Mouse (Mus musculus): ENCODE results near the gene Lcn3. TPM values are rescaled to one million over a fixed set of nuclear protein-coding genes. Genes with fewer than 3 reads are reported as not detected.
"Not testable (repeated sequence)": the region's sequence is repeated elsewhere in the genome, so short reads cannot be mapped to it uniquely, and the experiment has no call there.

The Lcn3 gene
- polyA plus RNA-seq (2014; fragmentation: Nextera tagmentation; extraction: Ambion mirVana) = not detected in 2 replicates

DNA sequence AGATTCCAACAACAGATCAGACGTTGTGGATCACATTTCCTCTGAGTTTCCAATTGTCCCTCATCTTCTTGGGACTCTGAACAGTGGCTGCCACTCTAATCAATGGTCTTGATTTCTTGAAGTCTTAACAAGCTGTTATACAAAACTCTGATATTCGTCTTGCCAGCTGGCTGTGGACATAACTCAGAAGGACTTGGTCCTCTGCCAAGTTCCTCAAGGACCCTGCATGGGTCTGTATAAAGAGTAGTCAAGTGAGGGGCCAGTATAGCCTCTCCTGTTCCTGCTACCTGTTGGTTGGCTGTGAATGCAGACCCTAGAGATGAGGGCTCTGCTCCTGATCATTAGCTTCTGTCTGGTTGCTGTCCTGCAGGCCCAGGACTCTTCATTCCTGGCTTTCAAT, at the start of gene Lcn3:
Gene Lcn3 (plus strand): TSS at position 301 of the 400 bp plus-strand sequence.
- Histone ChIP-seq H3K4me3 (ENCODE audit: low read depth, low read length) (no peak within 1 kb of the TSS), H3K9ac (replicated peaks; ENCODE audit: low read depth, low read length) (no peak within 1 kb of the TSS), H3K27ac (ENCODE audit: low read depth, low read length) (no peak within 1 kb of the TSS), H3K9me3 (ENCODE audit: control insufficient read depth, low read length) (no peaks in the 10 kb centered on the region), H3K4me1 (ENCODE audit: control insufficient read depth, insufficient read depth, low read length) (no peaks in the 10 kb centered on the region), H3K27me3 (ENCODE audit: control insufficient read depth, insufficient read depth, low read length) (no peaks in the 10 kb centered on the region), H3K36me3 (ENCODE audit: control insufficient read depth, insufficient read depth, low read length) (no peaks in the 10 kb centered on the region), H3K4me2 (ENCODE audit: low read depth, low read length) (no peak within 1 kb of the TSS)
- WGBS = 57% methylated on average over 2 of the region's 2 CpGs
- ATAC-seq (ENCODE audit: low read depth) = no peak

DNA sequence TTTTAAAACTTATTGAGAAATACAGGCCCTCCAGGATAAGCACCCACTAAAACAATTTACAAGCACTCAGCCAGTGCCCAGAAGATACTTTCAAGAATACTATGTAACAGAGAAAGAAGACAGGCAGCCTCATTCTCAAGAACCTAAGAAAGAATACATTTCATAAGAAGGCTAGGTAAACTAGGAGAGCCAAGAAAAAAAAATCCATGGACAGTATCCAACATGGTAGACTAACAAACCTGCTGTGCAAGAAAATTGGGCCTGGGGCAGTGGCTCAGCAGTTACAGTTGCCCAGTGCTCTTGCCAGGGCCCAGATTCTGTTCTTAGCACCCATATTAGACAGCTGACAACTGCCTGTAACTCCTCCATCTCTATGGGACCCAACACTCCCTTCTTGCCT, 48.1 kb upstream of the Lcn3 start:
- Histone ChIP-seq H3K4me3 (ENCODE audit: low read depth, low read length) (no peak overlapping the region), H3K9me3 (ENCODE audit: control insufficient read depth, low read length) (no peaks in the 10 kb centered on the region), H3K9ac (replicated peaks; ENCODE audit: low read depth, low read length) (no peak overlapping the region), H3K27ac (ENCODE audit: low read depth, low read length) (no peak overlapping the region), H3K4me2 (ENCODE audit: low read depth, low read length) (no peak overlapping the region), H3K36me3 (ENCODE audit: control insufficient read depth, insufficient read depth, low read length) (no peaks in the 10 kb centered on the region), H3K4me1 (ENCODE audit: control insufficient read depth, insufficient read depth, low read length) (no peaks in the 10 kb centered on the region), H3K27me3 (ENCODE audit: control insufficient read depth, insufficient read depth, low read length) (no peaks in the 10 kb centered on the region)
- no peak for ATAC-seq (ENCODE audit: low read depth)

DNA sequence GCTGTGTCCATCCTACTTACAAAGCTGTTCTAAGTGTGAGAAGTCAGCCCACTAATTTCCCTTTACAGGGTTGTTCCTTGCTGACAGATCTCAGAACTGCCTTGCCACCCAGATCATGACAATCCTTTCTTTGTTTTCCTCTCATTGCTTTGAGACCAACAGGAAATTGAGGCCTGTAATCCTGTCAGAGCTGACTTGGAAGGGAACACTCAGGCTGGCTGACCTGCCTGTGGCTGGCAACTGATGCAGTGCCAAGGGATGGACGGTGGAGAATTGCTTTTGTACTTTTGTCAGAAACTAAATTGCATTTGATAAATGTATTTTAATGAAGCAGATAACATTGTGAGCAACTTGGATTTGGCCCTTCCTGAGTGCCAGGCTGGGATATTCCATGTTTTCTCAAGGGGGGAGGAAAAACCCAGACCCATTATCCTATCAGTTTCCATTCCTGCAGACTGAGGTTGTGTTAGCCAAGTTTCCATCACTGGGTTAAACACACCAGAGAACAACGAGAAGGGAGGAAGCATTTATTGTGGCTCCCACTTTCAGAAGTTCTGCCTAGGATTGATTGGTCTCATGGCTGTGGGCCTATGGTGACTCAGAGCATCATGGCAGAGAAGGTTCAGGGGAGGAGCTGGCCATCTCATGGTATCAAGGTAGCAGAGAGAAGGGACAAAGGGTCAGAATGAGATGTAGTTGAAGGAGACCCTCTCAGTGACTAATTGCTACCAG, 32.0 kb upstream of the Lcn3 start:
- no peaks in the 10 kb centered on the region for H3K9me3 ChIP-seq (ENCODE audit: control insufficient read depth, low read length)
- H3K27ac ChIP-seq (ENCODE audit: low read depth, low read length) = no peak overlapping the region
- no peak overlapping the region for H3K4me2 ChIP-seq (ENCODE audit: low read depth, low read length)
- ATAC-seq (ENCODE audit: low read depth) = no peak
- H3K4me1 ChIP-seq (ENCODE audit: control insufficient read depth, insufficient read depth, low read length) = no peaks in the 10 kb centered on the region
- 50% methylated on average over 2 of the region's 2 CpGs for WGBS
- no peaks in the 10 kb centered on the region for H3K36me3 ChIP-seq (ENCODE audit: control insufficient read depth, insufficient read depth, low read length)
- H3K9ac ChIP-seq (replicated peaks; ENCODE audit: low read depth, low read length) = no peak overlapping the region
- no peak overlapping the region for H3K4me3 ChIP-seq (ENCODE audit: low read depth, low read length)
- no peaks in the 10 kb centered on the region for H3K27me3 ChIP-seq (ENCODE audit: control insufficient read depth, insufficient read depth, low read length)

DNA sequence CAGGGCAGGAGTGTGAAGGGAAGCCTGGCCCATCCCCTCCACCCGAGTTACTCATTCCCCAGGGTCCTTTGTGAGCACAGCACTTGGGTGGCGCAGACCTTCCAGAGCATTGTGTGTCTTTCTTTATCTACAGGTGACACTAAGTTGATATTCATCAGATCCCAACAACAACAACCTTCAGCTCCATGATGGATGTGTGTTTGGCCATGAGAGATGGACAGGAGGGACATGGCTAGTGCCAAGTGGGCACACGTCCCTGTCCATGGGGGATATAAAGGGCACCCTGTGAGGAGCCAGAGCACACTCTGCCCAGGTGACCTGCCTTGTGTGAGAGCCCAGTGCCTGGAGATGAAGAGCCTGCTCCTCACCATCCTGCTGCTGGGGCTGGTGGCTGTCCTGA, 28.7 kb upstream of the Lcn3 start, which contains the start of gene Obp2b:
Gene Obp2b (plus strand): TSS at position 301 of the 400 bp plus-strand sequence.
- not testable (repeated sequence) for H3K9ac ChIP-seq (replicated peaks; ENCODE audit: low read depth, low read length); H3K4me1 ChIP-seq (ENCODE audit: control insufficient read depth, insufficient read depth, low read length); H3K9me3 ChIP-seq (ENCODE audit: control insufficient read depth, low read length); H3K27ac ChIP-seq (ENCODE audit: low read depth, low read length); ATAC-seq (ENCODE audit: low read depth); H3K27me3 ChIP-seq (ENCODE audit: control insufficient read depth, insufficient read depth, low read length); H3K4me2 ChIP-seq (ENCODE audit: low read depth, low read length); H3K4me3 ChIP-seq (ENCODE audit: low read depth, low read length); H3K36me3 ChIP-seq (ENCODE audit: control insufficient read depth, insufficient read depth, low read length)
- 93% methylated on average over 3 of the region's 3 CpGs for WGBS

DNA sequence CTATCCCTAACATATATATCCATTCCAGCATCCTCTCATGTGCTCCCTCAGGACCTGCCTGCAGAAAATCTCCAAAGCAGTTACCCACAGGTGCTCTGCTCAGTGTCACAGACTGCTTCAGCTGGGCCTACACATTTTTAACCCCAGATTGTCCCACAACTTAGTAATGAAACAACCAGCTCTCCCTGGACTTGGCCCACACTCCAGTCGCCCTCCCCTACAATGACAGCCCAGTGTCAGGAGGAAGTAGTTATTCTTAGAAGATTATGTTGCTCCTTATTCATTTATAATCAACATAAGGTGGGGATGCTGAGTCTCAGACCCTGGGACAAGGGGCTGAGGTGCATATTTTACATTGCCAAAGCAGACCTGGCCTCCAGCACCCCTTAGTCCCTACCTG, 23.7 kb upstream of the Lcn3 start:
- Histone ChIP-seq H3K4me2 (ENCODE audit: low read depth, low read length) (no peak overlapping the region), H3K4me1 (ENCODE audit: control insufficient read depth, insufficient read depth, low read length) (no peaks in the 10 kb centered on the region), H3K9ac (replicated peaks; ENCODE audit: low read depth, low read length) (no peak overlapping the region), H3K27ac (ENCODE audit: low read depth, low read length) (no peak overlapping the region), H3K27me3 (ENCODE audit: control insufficient read depth, insufficient read depth, low read length) (no peaks in the 10 kb centered on the region), H3K9me3 (ENCODE audit: control insufficient read depth, low read length) (no peaks in the 10 kb centered on the region), H3K4me3 (ENCODE audit: low read depth, low read length) (no peak overlapping the region), H3K36me3 (ENCODE audit: control insufficient read depth, insufficient read depth, low read length) (no peaks in the 10 kb centered on the region)
- WGBS = 68% methylated on average over 1 of the region's 1 CpGs
- no peak for ATAC-seq (ENCODE audit: low read depth)

DNA sequence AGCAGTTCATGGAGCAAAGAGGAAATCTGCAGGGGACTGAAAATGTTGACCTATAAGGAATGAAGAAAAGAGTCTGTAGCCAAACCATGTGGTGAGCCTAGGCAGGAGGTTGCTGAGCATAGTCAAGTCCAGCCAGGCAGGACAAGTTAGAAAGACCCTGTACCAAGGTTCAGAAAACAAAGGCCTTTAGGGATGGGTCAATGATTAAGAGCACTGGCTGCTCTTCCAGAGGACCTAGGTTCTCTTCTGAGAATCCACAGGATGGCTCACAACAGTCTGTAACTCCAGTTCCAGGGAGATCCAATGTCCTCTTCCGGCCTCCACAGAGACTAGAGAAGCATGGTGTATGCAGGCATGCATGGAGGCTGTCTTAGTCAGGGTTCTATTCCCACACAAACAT, 11.2 kb upstream of the Lcn3 start:
- ATAC-seq (ENCODE audit: low read depth) = no peak
- Histone ChIP-seq H3K27ac (ENCODE audit: low read depth, low read length) (no peak overlapping the region), H3K4me3 (ENCODE audit: low read depth, low read length) (no peak overlapping the region), H3K9ac (replicated peaks; ENCODE audit: low read depth, low read length) (no peak overlapping the region), H3K4me1 (ENCODE audit: control insufficient read depth, insufficient read depth, low read length) (no peaks in the 10 kb centered on the region), H3K27me3 (ENCODE audit: control insufficient read depth, insufficient read depth, low read length) (no peaks in the 10 kb centered on the region), H3K9me3 (ENCODE audit: control insufficient read depth, low read length) (no peaks in the 10 kb centered on the region; the same call in 1 of the 2 replicates), H3K4me2 (ENCODE audit: low read depth, low read length) (no peak overlapping the region), H3K36me3 (ENCODE audit: control insufficient read depth, insufficient read depth, low read length) (no peaks in the 10 kb centered on the region)
- WGBS = 96% methylated on average over 1 of the region's 1 CpGs

DNA sequence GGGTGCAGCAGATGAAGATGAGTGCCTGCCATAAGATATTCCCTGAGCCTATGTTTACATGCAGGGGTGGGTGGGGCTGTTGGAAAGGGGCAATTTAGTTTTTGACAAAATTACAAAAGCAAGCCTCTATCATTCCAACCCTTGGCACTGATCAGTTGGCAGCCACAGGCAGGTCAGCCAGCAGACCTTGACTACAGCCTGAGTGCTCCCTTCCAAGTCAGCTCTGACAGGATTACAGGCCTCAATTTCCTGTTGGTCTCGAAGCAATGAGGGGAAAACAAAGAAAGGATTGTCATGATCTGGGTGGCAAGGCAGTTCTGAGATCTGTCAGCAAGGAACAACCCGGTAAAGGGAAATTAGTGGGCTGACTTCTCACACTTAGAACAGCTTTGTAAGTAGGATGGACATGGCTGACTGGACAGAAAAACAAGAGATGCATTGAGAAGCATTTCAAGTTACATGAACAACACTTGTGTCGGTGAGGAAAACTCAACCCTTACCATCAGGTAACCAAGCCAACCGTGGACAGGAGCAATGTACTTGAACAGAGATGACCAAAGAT, 7.2 kb upstream of the Lcn3 start:
- Histone ChIP-seq H3K9ac (replicated peaks; ENCODE audit: low read depth, low read length) (no peak overlapping the region), H3K36me3 (ENCODE audit: control insufficient read depth, insufficient read depth, low read length) (no peaks in the 10 kb centered on the region), H3K27me3 (ENCODE audit: control insufficient read depth, insufficient read depth, low read length) (no peaks in the 10 kb centered on the region), H3K9me3 (ENCODE audit: control insufficient read depth, low read length) (no peaks in the 10 kb centered on the region; the same call in 1 of the 2 replicates), H3K27ac (ENCODE audit: low read depth, low read length) (no peak overlapping the region), H3K4me1 (ENCODE audit: control insufficient read depth, insufficient read depth, low read length) (no peaks in the 10 kb centered on the region), H3K4me2 (ENCODE audit: low read depth, low read length) (no peak overlapping the region), H3K4me3 (ENCODE audit: low read depth, low read length) (no peak overlapping the region)
- no peak for ATAC-seq (ENCODE audit: low read depth)
- 52% methylated on average over 4 of the region's 4 CpGs for WGBS

DNA sequence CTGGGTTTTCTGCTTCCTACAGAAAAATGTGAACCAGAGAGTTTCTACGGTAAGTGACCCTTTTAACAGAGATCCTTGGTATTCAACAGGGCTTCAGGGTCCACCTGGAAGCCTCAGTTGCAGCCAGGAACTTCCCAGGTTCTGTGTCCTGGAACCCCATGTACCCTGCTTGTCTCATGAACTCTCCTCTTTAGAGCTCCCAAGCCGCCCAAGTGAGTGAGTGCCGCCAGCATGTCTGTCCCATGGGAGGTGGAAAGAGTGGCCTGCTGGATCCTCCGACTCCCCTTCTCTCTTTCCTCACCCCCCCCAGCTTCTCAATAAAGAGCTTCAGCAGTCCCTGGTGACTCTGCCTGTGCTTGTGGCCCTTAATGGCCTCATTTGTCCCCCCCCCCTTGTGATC, 2.4 kb downstream of the Lcn3 start:
- H3K4me1 ChIP-seq (ENCODE audit: control insufficient read depth, insufficient read depth, low read length) = no peaks in the 10 kb centered on the region
- ATAC-seq (ENCODE audit: low read depth) = no peak
- H3K27me3 ChIP-seq (ENCODE audit: control insufficient read depth, insufficient read depth, low read length) = no peaks in the 10 kb centered on the region
- no peaks in the 10 kb centered on the region for H3K36me3 ChIP-seq (ENCODE audit: control insufficient read depth, insufficient read depth, low read length)
- H3K9ac ChIP-seq (replicated peaks; ENCODE audit: low read depth, low read length) = no peak overlapping the region
- WGBS = 83% methylated on average over 4 of the region's 4 CpGs
- H3K9me3 ChIP-seq (ENCODE audit: control insufficient read depth, low read length) = no peaks in the 10 kb centered on the region
- H3K4me3 ChIP-seq (ENCODE audit: low read depth, low read length) = no peak overlapping the region
- H3K27ac ChIP-seq (ENCODE audit: low read depth, low read length) = no peak overlapping the region
- H3K4me2 ChIP-seq (ENCODE audit: low read depth, low read length) = no peak overlapping the region

DNA sequence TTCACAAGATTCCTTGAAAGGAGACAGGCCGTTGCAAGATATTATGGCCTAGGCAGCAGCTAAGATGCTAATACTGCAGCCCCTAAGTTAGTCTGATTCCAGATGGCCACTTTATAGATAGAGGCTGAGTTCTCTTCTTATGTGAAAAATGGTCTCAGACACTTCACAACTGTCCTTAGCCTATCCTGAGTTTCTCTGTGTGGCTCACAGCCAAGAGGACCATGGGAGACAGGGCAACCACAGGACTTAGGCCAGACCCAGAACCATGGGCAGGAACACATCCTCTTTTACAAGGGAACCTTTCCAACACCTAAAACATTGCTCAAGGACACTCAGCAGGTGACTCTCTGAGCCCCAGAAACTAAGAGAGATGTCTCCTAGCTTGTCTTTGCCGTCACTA, 8.1 kb downstream of the Lcn3 start:
- Histone ChIP-seq H3K4me2 (ENCODE audit: low read depth, low read length) (no peak overlapping the region), H3K9me3 (ENCODE audit: control insufficient read depth, low read length) (no peaks in the 10 kb centered on the region), H3K9ac (replicated peaks; ENCODE audit: low read depth, low read length) (no peak overlapping the region), H3K36me3 (ENCODE audit: control insufficient read depth, insufficient read depth, low read length) (no peaks in the 10 kb centered on the region), H3K27me3 (ENCODE audit: control insufficient read depth, insufficient read depth, low read length) (no peaks in the 10 kb centered on the region), H3K4me3 (ENCODE audit: low read depth, low read length) (no peak overlapping the region), H3K4me1 (ENCODE audit: control insufficient read depth, insufficient read depth, low read length) (no peaks in the 10 kb centered on the region), H3K27ac (ENCODE audit: low read depth, low read length) (no peak overlapping the region)
- WGBS = 96% methylated on average over 2 of the region's 2 CpGs
- ATAC-seq (ENCODE audit: low read depth) = no peak

Measured in neural tube, embryonic 14.5 days (tissue).